Mouse (Mus musculus) cortical plate, adult 2 months (tissue): ENCODE data around the gene Fam83c. TPM values are rescaled to one million over a fixed set of nuclear protein-coding genes. Genes with fewer than 3 reads are reported as not detected.
"Not testable (repeated sequence)": the region's sequence is repeated elsewhere in the genome, so short reads cannot be mapped to it uniquely, and the experiment has no call there.

ENCODE experiments used
- H3K27ac ChIP-seq: fragments of 200-500 bp; 2 replicates; pipeline ENCODE4 v1.5.1; 2012; ENCODE audit warnings: low read length, control low read depth, inconsistent platforms; ENCODE audit not compliant: insufficient read depth
- H3K4me1 ChIP-seq: fragments of 200-500 bp; 2 replicates; pipeline ENCODE4 v1.6.1; 2011; ENCODE audit warnings: low read length; ENCODE audit not compliant: control insufficient read depth, insufficient read depth
- H3K4me3 ChIP-seq: fragments of 200-500 bp; 2 replicates; pipeline ENCODE4 v1.5.1; 2011; ENCODE audit warnings: mild to moderate bottlenecking, low read length, control low read depth; ENCODE audit not compliant: insufficient read depth
- CTCF ChIP-seq: fragments of 200-500 bp; IDR thresholded peaks from 2 replicates; pipeline ENCODE4 v1.5.1; 2011; ENCODE audit warnings: mild to moderate bottlenecking, control low read depth, low read length; ENCODE audit not compliant: insufficient read depth; ENCODE audit errors: extremely low read depth
- POLR2A ChIP-seq: fragments of 200-500 bp; IDR thresholded peaks from 2 replicates; pipeline ENCODE4 v1.6.1; 2011; ENCODE audit warnings: mild to moderate bottlenecking, low read length, control low read depth; ENCODE audit not compliant: insufficient read depth; ENCODE audit errors: extremely low read depth
- polyA plus RNA-seq: library from polyadenylated mRNA; depleted of rRNA; stranded (reverse); fragments of >200 nt; gene quantifications from 2 replicates; pipeline ENCODE4 v1.2.3, GENCODE M21; 2012

Fam83c gene
- polyA plus RNA-seq, 1 experiment: not detected

- no peak for TF ChIP-seq CTCF
- Histone ChIP-seq H3K27ac (no peak overlapping the region), H3K4me1 (no peaks in the 10 kb centered on the region; the same call in 1 of the 2 replicates), H3K4me3 (no peak overlapping the region)
Observed at GRCm38 (mm10) chr2:155862573-155863300, 28.1 kb upstream of the Fam83c start.

- Histone ChIP-seq H3K4me1 (no peaks in the 10 kb centered on the region; the same call in 1 of the 2 replicates), H3K4me3 (no peak overlapping the region), H3K27ac (no peak overlapping the region)
- no peak for TF ChIP-seq POLR2A
- no peak for TF ChIP-seq CTCF
Observed at GRCm38 (mm10) chr2:155861581-155861980, 26.9 kb upstream of the Fam83c start.

- Histone ChIP-seq H3K4me1 (no peaks in the 10 kb centered on the region; the same call in 1 of the 2 replicates), H3K27ac (no peak overlapping the region), H3K4me3 (no peak overlapping the region)
- TF ChIP-seq POLR2A: no peak
- no peak for TF ChIP-seq CTCF
Observed at GRCm38 (mm10) chr2:155860102-155860501, 25.4 kb upstream of the Fam83c start.

DNA sequence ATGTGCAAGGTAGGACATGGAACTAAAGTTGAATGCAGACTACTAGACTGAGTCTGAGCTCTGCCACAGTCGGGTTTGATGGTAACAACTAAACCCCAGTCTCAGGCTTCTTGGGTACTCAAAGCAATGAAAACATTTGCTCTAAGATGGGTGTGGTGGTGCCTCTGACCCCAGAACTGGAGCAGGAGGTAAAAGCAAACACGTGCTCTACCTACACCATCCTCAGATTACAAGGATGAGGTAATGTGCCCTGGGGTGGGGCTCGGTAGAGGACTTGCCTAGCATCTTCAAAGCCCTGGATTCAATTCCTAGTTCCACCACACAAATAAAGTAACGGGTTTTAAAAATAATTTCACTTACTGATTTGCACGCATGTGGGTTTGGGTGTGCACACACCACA is 17.9 kb upstream of the Fam83c start:
- Histone ChIP-seq H3K4me1 (no peaks in the 10 kb centered on the region), H3K4me3 (no peak overlapping the region), H3K27ac (no peak overlapping the region)
- no peak for TF ChIP-seq POLR2A
- TF ChIP-seq CTCF: no peak

DNA sequence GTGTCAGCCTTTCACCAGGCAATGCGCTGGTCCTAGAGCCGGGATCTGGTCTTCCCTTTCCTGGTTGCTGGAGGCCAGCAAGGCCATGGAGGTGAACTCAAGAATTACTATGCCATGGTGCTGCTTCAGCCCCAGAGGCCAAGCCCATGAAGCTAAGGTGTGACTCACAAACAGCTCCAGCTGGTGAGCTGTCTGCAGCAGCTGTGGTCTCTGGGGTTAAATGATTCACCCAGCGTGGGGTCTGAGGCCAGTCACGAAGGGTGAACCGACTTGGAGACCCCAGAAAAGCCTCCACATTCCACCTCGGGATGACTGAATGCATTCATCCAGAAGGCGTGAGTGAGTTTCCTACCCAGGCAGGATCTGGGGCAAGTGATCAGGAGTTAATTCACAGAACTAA is 15.5 kb upstream of the Fam83c start:
- Histone ChIP-seq H3K4me1 (no peaks in the 10 kb centered on the region), H3K4me3 (no peak overlapping the region), H3K27ac (no peak overlapping the region)
- TF ChIP-seq POLR2A (no peak), CTCF (no peak)

GRCm38 (mm10) chr2:155849464-155849863 is 14.8 kb upstream of the Fam83c start:
- Histone ChIP-seq H3K4me3 (no peak overlapping the region), H3K4me1 (no peaks in the 10 kb centered on the region), H3K27ac (no peak overlapping the region)
- TF ChIP-seq CTCF (no peak), POLR2A (no peak)

GRCm38 (mm10) chr2:155848291-155848690 is 13.6 kb upstream of the Fam83c start:
- TF ChIP-seq POLR2A (no peak), CTCF (peak; percentile 91)
- no peaks in the 10 kb centered on the region for H3K4me1 ChIP-seq
- H3K4me3 ChIP-seq: no peak overlapping the region
- H3K27ac ChIP-seq: no peak overlapping the region

DNA sequence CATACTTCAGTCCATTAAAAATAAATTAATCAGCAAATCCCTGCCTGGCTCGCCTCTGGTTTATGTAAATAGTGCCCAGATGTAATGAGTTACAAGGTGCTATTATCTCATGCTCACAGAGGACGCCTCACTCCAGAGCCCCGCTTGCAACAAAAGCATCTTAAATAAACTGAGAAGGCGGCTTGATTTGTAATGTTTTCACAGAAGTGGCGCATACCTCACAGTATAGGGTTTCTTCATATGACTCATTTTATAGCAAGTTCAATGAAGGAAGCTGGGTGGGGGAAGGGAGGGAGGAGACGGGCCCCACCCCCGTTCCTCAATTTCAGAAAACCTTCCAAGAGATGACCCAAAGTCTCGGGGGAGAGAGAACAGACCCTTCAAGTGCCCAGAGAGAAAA is 12.3 kb upstream of the Fam83c start:
- no peak overlapping the region for H3K4me3 ChIP-seq
- TF ChIP-seq POLR2A: no peak
- no peak for TF ChIP-seq CTCF
- no peak overlapping the region for H3K27ac ChIP-seq
- no peaks in the 10 kb centered on the region for H3K4me1 ChIP-seq

- TF ChIP-seq CTCF: no peak
- no peak for TF ChIP-seq POLR2A
Observed at GRCm38 (mm10) chr2:155838961-155839360, 4.3 kb upstream of the Fam83c start.

GRCm38 (mm10) chr2:155837961-155838360 is 3.3 kb upstream of the Fam83c start:
- Histone ChIP-seq H3K27ac (no peak overlapping the region), H3K4me1 (no peaks in the 10 kb centered on the region), H3K4me3 (no peak overlapping the region)
- TF ChIP-seq CTCF (no peak), POLR2A (no peak)

More at GRCm38 (mm10) chr2:155838961-155839360, 4.3 kb upstream of the Fam83c start:
- Histone ChIP-seq H3K4me1 (no peaks in the 10 kb centered on the region), H3K27ac (no peak overlapping the region), H3K4me3 (no peak overlapping the region)

DNA sequence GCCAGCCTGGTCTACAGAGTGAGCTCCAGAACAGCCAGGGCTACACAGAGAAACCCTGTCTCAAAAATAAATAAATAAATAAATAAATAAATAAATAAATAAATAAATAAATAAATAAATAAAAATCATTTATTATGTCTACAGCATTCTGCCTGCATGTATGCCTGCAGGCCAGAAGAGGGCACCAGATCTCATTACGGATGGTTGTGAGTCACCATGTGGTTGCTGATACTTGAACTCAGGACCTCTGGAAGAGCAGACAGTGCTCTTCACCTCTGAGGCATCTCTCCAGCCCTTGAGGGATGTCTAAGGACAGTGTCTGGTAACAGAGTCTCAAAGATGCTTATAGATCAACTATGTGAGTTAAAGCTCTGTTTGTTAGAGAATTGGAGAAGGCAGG is 2.6 kb downstream of the Fam83c start:
- not testable (repeated sequence) for H3K27ac ChIP-seq, H3K4me1 ChIP-seq, H3K4me3 ChIP-seq
